Mouse (Mus musculus) kidney, embryonic 16.5 days (tissue): ENCODE measurements around the gene Gm37240. TPM values are rescaled to one million over a fixed set of nuclear protein-coding genes. Genes with fewer than 3 reads are reported as not detected.

ENCODE experiments used
- ATAC-seq: fragments of 200-750 bp; cut with Nextera tagmentation; 2 replicates; pipeline ENCODE4 v1.8.0; 2017; ENCODE audit warnings: moderate TSS enrichment; ENCODE audit not compliant: low FRiP score, low TSS enrichment
- H3K27ac ChIP-seq: fragments of 300-500 bp; sonication (generic); 2 replicates; pipeline ENCODE4 v1.5.1; 2014; ENCODE audit warnings: low read length
- H3K27me3 ChIP-seq: fragments of 300-500 bp; sonication (generic); 2 replicates; pipeline ENCODE4 v1.6.1; 2014; ENCODE audit warnings: low read length, control low read depth, mixed read lengths; ENCODE audit not compliant: insufficient read depth
- H3K36me3 ChIP-seq: fragments of 300-500 bp; sonication (generic); 2 replicates; pipeline ENCODE4 v1.6.1; 2014; ENCODE audit warnings: low read length, control low read depth, mixed read lengths; ENCODE audit not compliant: insufficient read depth
- H3K4me1 ChIP-seq: fragments of 300-500 bp; sonication (generic); 2 replicates; pipeline ENCODE4 v1.6.1; 2014; ENCODE audit warnings: low read length, control low read depth, mixed read lengths; ENCODE audit not compliant: insufficient read depth
- H3K4me2 ChIP-seq: fragments of 300-500 bp; sonication (generic); replicated peaks from 2 replicates; pipeline ENCODE4 v1.6.1; 2014; ENCODE audit warnings: low read depth, low read length
- H3K4me3 ChIP-seq: fragments of 300-500 bp; sonication (generic); 2 replicates; pipeline ENCODE4 v1.5.1; 2014; ENCODE audit warnings: mild to moderate bottlenecking, low read length
- H3K9ac ChIP-seq: fragments of 300-500 bp; sonication (generic); replicated peaks from 2 replicates; pipeline ENCODE4 v1.6.1; 2014; ENCODE audit warnings: low read length
- H3K9me3 ChIP-seq: fragments of 300-500 bp; sonication (generic); 2 replicates; pipeline ENCODE4 v1.6.1; 2016; ENCODE audit warnings: low read length, control low read depth
- WGBS: fragments of 180-500 bp; shearing (Covaris S2); extraction: QIAGEN DNeasy Blood & Tissue Kit; methylation state at CpG from one replicate; pipeline ENCODE4 v1.1.7; 2014; 5-methylcytosine and 5-hydroxymethylcytosine counted together
- polyA plus RNA-seq: library from polyadenylated mRNA; unstranded; fragments of >200 nt; fragmentation: Nextera tagmentation; extraction: Ambion mirVana; gene quantifications from 2 replicates; pipeline ENCODE4 v1.2.1, GENCODE M21; 2015

Gene Gm37240
- polyA plus RNA-seq, 1 experiment from 2014 or later = 8.7 TPM

DNA sequence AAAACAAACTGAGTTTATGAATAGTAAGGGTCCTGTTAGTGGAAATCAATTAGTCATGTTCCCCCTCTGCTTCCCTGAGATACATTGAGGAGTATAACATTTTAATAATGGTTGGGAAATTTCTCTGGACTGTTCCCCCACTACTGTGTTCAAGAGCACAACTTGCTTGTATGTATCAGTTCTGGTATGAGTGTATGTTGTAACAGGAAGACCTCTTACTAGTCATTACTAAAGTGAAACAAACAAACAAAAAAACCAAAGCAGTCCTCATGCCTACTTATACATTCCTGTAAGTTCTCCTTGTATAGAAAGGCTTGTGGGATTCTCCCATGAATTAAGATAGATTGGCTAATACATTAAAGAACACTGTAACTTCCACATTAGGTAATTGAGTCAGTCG is 940.9 kb downstream of the Gm37240 start:
- Histone ChIP-seq H3K4me3 (no peak overlapping the region), H3K36me3 (no peaks in the 10 kb centered on the region), H3K27me3 (no peaks in the 10 kb centered on the region), H3K9ac (no peak overlapping the region), H3K4me1 (no peaks in the 10 kb centered on the region; the same call in 1 of the 2 replicates), H3K9me3 (no peaks in the 10 kb centered on the region), H3K4me2 (no peak overlapping the region), H3K27ac (no peak overlapping the region)
- 95% methylated on average over 1 of the region's 1 CpGs for WGBS
- no peak for ATAC-seq

DNA sequence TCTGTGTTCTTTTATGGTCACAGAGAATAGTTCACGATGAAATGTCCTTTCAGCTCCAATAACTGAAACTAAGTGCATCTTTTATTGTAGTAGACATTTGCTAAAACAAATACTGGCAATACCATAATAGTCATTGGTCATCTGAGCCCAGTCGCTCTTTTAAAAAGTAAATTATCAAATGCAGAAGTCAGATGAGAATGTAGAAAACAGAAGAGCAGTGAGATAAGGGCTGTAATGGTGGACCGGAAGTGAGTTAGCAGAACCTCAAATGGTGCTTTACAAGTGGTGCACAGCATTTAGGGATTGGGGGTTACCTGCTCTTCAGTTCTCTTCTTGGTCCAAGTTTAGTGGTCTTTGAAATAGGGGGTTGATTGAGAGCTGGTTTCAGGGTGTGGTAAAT is 942.4 kb downstream of the Gm37240 start:
- no peak for ATAC-seq
- Histone ChIP-seq H3K36me3 (no peaks in the 10 kb centered on the region), H3K9ac (no peak overlapping the region), H3K27me3 (no peaks in the 10 kb centered on the region), H3K4me2 (no peak overlapping the region), H3K4me1 (no peaks in the 10 kb centered on the region; the same call in 1 of the 2 replicates), H3K4me3 (no peak overlapping the region), H3K27ac (no peak overlapping the region), H3K9me3 (no peaks in the 10 kb centered on the region)
- WGBS = 92% methylated on average over 3 of the region's 3 CpGs

DNA sequence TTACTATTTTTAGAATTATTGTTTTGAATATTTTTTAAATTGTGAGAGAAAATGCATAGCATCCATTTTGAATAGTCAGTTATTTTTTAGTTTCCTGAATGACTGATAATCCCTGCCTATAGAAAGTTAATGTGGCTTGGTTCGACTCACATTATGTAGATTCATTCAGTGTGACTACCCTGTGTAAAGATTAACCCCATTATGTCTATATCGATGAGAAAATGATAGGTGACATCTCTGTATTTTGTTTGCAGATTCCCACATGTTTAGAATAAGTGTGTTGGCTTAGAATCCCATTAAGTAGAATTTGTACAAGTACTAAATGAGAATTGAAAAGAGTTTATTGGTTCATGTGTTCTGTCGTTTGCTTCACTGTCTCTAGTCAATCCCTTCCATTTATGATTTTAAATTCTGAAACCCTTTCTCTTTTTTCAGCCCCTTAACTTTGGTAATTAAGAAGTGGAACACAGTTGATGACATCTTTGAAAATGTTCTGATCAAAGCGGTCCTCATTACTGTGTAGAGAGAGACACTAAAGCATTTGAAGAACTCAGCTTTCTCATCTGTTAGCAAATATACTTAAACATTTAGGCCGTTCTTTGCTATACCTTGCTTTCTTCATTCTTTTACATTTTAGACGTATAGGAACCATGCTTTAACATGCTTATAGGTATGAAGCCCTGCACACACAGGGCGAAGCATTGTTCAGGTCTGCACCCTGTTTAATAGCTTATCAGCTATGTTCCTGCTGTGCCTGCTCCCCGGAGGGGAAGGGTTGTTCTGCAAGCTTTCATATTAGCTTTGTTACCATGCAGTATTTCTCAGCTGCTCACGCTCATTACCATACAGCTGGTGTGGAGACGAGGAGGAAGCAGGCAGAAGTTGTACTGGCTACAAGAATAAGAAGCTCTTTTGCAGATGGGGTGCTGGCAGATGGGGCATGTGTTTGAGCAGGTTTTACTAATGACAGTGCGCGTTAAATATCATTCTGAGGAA is 949.7 kb downstream of the Gm37240 start:
- no peaks in the 10 kb centered on the region for H3K36me3 ChIP-seq
- H3K27ac ChIP-seq = no peak overlapping the region
- no peak overlapping the region for H3K4me2 ChIP-seq
- no peaks in the 10 kb centered on the region for H3K27me3 ChIP-seq
- WGBS = 71% methylated on average over 12 of the region's 12 CpGs
- no peak for ATAC-seq
- no peaks in the 10 kb centered on the region for H3K9me3 ChIP-seq
- H3K4me1 ChIP-seq = no peaks in the 10 kb centered on the region
- no peak overlapping the region for H3K4me3 ChIP-seq
- H3K9ac ChIP-seq = no peak overlapping the region

DNA sequence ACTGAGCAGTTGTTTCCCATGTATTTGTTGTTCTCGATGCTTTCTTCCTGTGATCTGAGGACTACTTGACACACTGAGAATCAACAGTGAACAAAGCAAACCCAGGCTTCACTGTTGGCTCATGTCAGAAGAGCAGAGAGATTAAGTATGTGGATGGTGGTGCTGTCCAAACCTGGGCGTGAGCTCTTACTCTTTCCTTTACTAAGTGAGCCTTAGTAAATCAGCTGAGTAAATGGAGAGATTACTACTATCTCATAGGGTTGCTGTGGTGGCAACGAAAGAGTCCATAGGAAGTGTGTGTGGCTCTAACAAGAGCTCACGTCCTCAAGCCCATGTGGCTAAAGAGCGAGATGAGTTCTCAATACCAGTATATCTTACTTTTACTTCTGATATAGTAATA is 950.4 kb downstream of the Gm37240 start:
- Histone ChIP-seq H3K4me2 (no peak overlapping the region), H3K27ac (no peak overlapping the region), H3K27me3 (no peaks in the 10 kb centered on the region), H3K4me3 (no peak overlapping the region), H3K4me1 (no peaks in the 10 kb centered on the region), H3K36me3 (no peaks in the 10 kb centered on the region), H3K9me3 (no peaks in the 10 kb centered on the region), H3K9ac (no peak overlapping the region)
- ATAC-seq = no peak
- 90% methylated on average over 5 of the region's 5 CpGs for WGBS

DNA sequence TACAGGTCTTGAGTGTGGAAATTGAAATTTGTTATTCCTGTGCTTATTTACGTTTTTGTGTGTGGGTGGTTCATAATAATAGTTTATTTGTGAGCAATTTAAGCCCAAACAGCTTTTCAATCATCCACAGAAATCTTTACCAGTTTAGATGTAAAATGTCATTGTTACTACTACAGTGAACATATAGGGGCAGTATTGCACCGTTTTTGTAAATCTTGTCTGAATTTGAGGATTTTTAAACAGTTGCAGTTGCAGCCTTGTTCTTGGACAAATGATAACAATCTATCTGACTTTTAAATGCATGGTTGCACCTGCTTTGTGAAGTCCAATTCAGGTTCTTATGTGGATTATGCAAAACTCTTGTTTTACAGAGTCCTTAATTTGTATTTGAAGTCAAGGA is 951.1 kb downstream of the Gm37240 start:
- no peaks in the 10 kb centered on the region for H3K4me1 ChIP-seq
- WGBS = 40% methylated on average over 2 of the region's 2 CpGs
- no peak overlapping the region for H3K9ac ChIP-seq
- no peaks in the 10 kb centered on the region for H3K27me3 ChIP-seq
- no peaks in the 10 kb centered on the region for H3K36me3 ChIP-seq
- H3K27ac ChIP-seq = no peak overlapping the region
- no peak overlapping the region for H3K4me2 ChIP-seq
- ATAC-seq = no peak
- H3K9me3 ChIP-seq = no peaks in the 10 kb centered on the region
- no peak overlapping the region for H3K4me3 ChIP-seq

DNA sequence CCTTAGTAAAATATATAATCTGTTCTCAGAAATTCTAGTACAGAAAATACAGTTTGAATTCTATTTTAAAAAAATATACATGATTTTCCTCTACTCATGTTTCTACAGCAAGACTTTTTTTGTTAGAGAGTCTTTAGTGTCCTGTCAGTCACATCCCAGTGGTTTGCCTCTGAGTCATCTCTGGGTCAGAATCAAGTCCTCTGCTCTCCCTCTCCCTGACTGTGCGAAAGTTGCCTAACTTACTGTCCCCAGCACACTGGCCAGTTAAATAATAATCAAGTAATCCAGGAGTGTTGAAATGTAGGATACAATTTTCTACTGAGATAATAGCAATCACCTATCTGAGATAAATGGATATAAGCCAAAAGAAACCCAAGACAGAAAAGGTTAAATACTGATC is 951.6 kb downstream of the Gm37240 start:
- no peaks in the 10 kb centered on the region for H3K36me3 ChIP-seq
- no peak for ATAC-seq
- H3K4me1 ChIP-seq = no peaks in the 10 kb centered on the region

DNA sequence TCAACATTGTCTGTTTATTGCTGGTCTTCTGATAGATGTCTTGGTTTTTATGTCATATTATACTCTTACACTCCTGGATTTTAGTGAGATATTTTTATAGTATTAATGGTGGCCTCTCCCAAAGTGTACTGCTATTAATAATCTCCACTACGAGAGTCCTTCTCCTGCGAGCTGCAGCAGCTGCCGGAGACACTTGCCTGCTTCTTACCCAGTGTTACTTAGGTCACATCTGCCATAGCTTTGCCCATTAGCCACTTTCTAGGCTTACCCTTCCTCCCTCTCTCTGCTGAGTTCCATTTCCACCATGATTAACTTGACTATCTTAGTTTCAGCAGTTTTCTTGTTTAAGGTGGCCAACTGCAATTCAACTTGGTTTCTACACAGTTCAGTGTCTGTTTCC is 956.6 kb downstream of the Gm37240 start:
- H3K36me3 ChIP-seq = no peaks in the 10 kb centered on the region
- no peak for ATAC-seq
- H3K4me2 ChIP-seq = no peak overlapping the region
- H3K9ac ChIP-seq = no peak overlapping the region
- 93% methylated on average over 3 of the region's 3 CpGs for WGBS
- no peaks in the 10 kb centered on the region for H3K9me3 ChIP-seq
- H3K27me3 ChIP-seq = no peaks in the 10 kb centered on the region
- H3K4me1 ChIP-seq = no peaks in the 10 kb centered on the region
- H3K4me3 ChIP-seq = no peak overlapping the region
- no peak overlapping the region for H3K27ac ChIP-seq

More for the DNA sequence above, 951.6 kb downstream of the Gm37240 start:
- Histone ChIP-seq H3K9ac (no peak overlapping the region), H3K9me3 (no peaks in the 10 kb centered on the region), H3K4me2 (no peak overlapping the region), H3K27ac (no peak overlapping the region), H3K4me3 (no peak overlapping the region), H3K27me3 (no peaks in the 10 kb centered on the region)
- WGBS = 77% methylated on average over 1 of the region's 1 CpGs

DNA sequence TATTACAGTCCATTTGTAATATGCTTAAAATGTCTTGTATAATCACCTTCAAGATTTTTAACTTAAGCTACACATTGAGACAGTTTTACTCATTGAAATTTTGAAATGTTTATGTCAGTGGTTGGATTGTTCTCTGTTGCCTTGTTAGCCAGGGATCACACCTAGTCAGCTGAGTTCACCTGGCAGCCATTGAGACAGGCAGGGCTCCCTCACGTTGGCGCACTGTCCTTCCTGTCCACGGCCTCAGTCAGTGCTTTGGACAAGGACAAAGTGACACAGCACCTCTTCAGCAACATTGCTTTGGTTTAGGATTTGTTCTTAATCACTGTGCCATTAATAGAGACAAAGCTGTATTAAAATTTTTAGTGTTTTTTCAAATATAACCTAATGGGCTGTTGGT is 958.1 kb downstream of the Gm37240 start:
- H3K4me3 ChIP-seq = no peak overlapping the region
- 90% methylated on average over 3 of the region's 3 CpGs for WGBS

DNA sequence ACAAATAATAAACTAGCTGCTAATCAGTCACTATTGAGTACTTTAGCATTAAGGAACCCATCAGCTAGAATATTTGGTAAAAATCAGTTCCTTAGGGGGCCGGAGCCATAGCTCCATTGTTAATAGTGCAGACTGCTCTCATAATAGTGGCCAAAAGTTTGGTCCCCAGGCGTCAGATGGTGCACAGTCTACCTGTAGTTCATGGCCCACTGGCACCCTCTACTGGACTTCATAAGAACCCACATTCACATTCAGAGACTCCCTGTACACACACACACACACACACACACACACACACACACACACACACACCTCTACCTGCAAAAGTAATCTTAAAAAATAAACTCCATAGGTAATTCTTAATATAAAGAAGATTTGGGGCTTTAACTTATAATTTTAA is 959.4 kb downstream of the Gm37240 start:
- WGBS = 87% methylated on average over 2 of the region's 2 CpGs

More for the DNA sequence above, 958.1 kb downstream of the Gm37240 start:
- no peaks in the 10 kb centered on the region for H3K4me1 ChIP-seq
- no peaks in the 10 kb centered on the region for H3K9me3 ChIP-seq
- no peak overlapping the region for H3K9ac ChIP-seq
- no peak overlapping the region for H3K27ac ChIP-seq
- no peaks in the 10 kb centered on the region for H3K36me3 ChIP-seq
- no peak overlapping the region for H3K4me2 ChIP-seq
- no peak for ATAC-seq
- H3K27me3 ChIP-seq = no peaks in the 10 kb centered on the region

DNA sequence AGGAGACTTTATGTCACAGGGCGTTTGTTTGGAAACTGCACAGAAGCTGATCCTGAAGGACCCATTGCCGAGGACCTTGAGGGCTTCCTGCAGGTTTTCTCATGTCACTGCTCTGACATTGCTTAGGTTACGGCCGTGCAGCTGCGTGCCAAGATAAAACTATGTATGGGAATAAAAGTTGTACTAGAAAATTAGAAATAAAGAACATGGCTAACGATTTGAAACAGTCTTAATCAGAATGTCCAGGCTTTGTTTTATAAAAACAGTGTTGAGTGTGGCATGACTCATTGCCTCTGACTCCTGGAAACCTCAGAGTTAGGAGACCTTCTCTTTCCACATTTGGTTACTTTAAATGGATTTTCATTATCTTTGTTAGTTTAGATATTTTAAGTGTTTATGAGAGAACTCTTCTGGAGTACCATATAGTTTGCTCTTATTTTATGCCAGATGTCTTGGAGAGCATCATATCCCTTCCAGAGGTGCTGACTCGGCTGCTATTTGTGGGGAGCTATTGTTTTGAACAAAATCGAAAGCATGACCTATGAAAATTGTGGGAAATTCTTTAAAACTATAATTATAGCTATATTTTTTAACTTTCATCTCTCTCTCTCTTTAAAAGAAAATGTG is 960.0 kb downstream of the Gm37240 start:
- no peaks in the 10 kb centered on the region for H3K36me3 ChIP-seq
- 75% methylated on average over 8 of the region's 8 CpGs for WGBS
- H3K4me1 ChIP-seq = no peaks in the 10 kb centered on the region
- no peaks in the 10 kb centered on the region for H3K27me3 ChIP-seq
- no peak overlapping the region for H3K4me2 ChIP-seq
- H3K9ac ChIP-seq = no peak overlapping the region
- no peak for ATAC-seq
- no peak overlapping the region for H3K27ac ChIP-seq
- H3K4me3 ChIP-seq = no peak overlapping the region
- H3K9me3 ChIP-seq = no peaks in the 10 kb centered on the region

More for the DNA sequence above, 959.4 kb downstream of the Gm37240 start:
- no peak overlapping the region for H3K9ac ChIP-seq
- H3K27me3 ChIP-seq = no peaks in the 10 kb centered on the region
- no peaks in the 10 kb centered on the region for H3K4me1 ChIP-seq
- H3K9me3 ChIP-seq = no peaks in the 10 kb centered on the region
- no peak for ATAC-seq
- H3K36me3 ChIP-seq = no peaks in the 10 kb centered on the region
- H3K4me3 ChIP-seq = no peak overlapping the region
- H3K4me2 ChIP-seq = no peak overlapping the region
- no peak overlapping the region for H3K27ac ChIP-seq
